Mouse (Mus musculus): ENCODE results near the gene Arid2. TPM values are rescaled to one million over a fixed set of nuclear protein-coding genes. Genes with fewer than 3 reads are reported as not detected.

Arid2 gene
- total RNA-seq, 4 experiments from 2014 or later = 28.3 to 35.3 (median 31.5) TPM

GRCm38 (mm10) chr15:96344591-96345285, 57.4 kb downstream of the Arid2 start:
- DNase-seq (ENCODE audit: low spot score in 2 of 2) = no peak

DNA sequence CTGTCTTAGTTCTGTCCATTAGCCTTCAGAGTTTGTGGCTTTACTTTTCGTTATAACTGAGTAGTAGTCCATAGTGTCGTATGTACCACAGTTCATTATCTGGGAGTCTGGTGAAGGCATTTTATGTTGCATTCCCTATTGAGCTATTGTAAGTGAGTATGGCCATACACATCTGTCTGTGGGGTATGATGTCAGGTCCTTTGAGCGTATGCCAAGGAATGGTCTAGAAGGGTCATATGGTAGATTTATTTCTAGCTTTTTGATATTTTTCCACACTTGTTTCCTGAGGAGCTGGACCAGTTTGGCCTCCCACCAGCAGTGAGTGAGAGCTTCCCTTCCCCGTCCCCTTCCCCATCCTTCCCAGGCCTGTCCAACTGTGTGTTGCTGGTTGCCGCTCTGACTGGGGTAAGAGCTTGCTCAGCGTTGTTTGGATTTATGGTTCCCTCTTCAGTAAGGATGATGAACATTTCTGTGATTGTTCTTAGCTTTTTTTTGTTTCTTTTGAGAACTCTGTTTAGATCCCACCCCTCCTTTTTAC, 58.1 kb downstream of the Arid2 start:
- no peak for DNase-seq (ENCODE audit: low spot score in 2 of 2)

- no peak for DNase-seq (ENCODE audit: low spot score in 2 of 2)
Observed at GRCm38 (mm10) chr15:96351432-96351831, 64.1 kb downstream of the Arid2 start.

DNA sequence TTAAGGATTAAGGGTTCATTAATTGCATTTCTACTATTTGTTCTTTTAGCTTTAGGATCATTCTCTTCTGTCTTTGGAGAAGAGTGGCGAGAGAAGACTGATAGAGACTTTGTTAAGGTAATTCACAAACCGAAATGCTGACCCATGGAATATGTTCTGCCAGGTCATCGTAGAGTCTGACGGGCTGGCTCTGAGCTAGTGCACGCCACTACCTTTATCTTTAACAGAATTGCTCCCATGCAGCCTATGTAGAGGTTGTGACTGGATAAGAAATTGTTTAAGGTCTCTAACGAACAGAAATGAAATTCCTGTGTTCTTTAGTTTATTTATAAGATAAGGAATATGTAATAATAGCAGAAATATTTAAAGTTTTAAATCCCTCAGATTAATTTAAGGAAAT, 71.6 kb downstream of the Arid2 start:
- no peak for DNase-seq (ENCODE audit: low spot score in 2 of 2)

DNA sequence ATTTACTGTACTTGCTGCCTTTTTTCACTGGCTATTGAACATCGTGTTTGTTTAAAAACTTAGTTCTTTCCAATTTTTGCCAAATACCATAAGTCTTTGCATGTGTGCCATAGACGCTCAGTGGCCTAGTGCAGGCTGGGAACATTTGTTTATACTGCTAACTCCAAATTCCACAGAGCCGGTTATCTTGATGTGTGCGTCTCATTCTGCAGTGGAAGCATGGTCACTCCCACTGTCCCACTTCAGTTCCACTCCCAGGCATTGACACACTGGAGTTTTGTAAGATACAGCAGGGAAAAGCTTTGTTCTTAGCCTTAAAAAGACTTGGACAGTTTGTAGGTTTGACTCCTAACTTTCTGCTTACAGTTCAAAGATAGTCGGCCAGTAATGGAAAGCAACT, 73.3 kb downstream of the Arid2 start:
- no peak for DNase-seq (ENCODE audit: low spot score in 2 of 2)

DNA sequence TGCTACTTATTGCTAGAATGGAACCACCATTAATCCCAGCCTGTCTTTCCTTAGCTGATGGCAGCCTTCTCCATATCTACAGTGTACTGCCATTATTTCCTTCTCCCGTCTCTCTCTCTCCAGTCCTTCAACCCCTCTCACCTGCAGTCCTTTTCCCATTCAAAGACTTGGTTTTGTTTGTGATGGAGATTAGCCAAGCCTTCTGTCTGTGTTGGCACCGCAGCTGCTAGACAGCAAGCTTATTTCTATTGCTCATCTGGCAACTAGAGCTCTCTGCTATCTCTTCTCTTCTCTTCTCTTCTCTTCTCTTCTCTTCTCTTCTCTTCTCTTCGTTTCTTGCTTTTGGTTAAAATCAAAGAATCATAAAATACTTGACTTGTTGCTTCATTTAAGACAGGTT, 78.0 kb downstream of the Arid2 start:
- DNase-seq (ENCODE audit: low spot score in 2 of 2) = no peak

DNA sequence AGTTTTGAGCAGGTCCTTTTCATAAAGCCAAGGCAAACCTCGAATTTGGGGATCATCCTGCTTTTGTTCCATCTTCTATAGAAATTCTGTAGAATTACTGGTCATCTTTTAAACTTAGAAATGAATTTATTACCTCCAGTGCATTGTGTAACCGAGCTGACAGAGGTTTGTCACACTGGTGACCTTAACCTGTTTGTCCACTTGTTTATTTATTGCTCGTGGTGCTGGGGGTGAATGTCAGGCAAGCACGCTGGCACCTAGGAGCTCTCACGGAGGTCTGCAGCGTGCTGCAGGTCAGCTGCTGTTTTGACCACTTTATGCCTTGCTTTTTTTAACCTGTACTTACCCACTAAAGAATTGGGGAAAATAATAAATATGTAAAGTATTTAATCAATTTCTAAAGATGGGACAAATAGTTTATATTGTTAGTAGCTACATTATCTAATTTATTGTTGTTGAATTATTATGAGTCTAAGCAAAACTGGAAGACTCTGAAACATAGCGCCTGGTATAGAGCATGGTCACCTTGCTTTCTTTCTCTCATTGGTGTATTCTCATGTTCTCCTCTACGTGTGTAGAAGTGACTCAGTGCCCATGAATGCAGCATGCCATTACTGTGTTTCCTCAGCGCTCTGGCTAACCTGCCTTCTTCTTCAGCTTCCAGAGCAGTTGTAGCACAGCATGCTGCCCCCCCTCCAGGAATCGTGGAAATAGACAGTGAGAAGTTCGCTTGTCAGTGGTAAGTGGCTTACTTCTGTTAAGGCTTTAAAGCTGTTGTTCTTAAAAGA, 79.1 kb downstream of the Arid2 start:
- DNase-seq (ENCODE audit: low spot score in 2 of 2) = no peak

DNA sequence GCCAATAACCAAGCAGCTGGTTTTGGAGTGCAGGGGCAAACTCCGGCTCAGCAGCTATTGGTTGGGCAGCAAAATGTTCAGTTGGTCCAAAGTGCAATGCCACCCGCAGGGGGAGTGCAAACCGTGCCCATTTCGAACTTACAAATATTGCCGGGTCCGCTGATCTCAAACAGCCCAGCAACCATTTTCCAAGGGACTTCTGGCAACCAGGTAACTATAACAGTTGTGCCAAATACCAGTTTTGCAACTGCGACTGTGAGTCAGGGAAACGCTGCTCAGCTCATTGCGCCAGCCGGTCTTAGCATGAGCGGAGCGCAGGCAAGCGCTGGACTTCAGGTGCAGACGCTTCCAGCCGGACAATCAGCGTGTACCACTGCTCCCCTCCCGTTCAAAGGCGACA, 84.0 kb downstream of the Arid2 start:
- no peak for DNase-seq (ENCODE audit: low spot score in 2 of 2)

GRCm38 (mm10) chr15:96372628-96373027, 85.3 kb downstream of the Arid2 start:
- no peak for DNase-seq (ENCODE audit: low spot score in 2 of 2)

DNA sequence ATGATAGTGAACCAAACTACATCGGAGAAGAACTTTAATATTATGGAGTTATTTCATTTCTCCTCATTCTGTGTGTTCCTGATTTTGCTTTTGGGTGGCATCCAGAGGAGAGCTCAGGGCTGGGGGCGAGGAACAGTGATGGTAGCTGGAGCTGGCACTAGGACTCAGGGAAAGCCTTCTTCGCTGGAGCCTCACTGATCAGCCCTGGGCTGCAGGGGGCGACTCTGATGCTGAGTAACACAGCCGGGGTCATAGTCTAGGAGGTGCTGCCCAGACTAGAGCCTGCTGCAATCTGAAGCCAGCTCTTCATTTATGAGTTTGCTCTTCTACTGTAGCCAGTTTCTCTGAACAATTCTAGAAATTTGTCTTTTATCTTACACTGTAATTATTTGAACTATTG, 85.8 kb downstream of the Arid2 start:
- DNase-seq (ENCODE audit: low spot score in 2 of 2) = no peak

GRCm38 (mm10) chr15:96376214-96376613, 88.9 kb downstream of the Arid2 start:
- no peak for DNase-seq (ENCODE audit: low spot score in 2 of 2)

- no peak for DNase-seq (ENCODE audit: low spot score in 2 of 2)
Observed at GRCm38 (mm10) chr15:96377263-96377662, 89.9 kb downstream of the Arid2 start.

DNA sequence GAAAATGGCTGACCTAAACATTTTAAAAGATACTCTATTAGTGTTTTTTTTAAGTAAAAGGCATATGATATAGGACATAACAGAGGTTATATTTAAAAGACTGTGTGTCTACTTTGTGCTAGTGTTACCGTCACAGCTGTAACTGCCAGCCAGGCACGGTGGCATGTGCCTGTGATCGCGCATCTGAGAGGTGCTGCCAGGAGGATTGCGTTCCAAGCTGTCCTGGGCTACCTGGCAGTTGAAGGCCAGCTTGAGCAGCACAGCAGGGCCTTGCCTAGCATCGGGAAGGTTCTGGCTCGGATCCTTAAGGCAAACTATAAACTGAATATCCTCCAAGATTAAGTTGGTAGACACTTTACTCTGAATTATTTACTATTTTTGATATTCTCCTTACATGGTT, 90.4 kb downstream of the Arid2 start:
- DNase-seq (ENCODE audit: low spot score in 2 of 2) = no peak

GRCm38 (mm10) chr15:96382223-96382622, 94.9 kb downstream of the Arid2 start:
- no peak for DNase-seq (ENCODE audit: low spot score in 2 of 2)

- no peak for DNase-seq (ENCODE audit: low spot score in 2 of 2)
Observed at GRCm38 (mm10) chr15:96388565-96388964, 101.2 kb downstream of the Arid2 start.

DNA sequence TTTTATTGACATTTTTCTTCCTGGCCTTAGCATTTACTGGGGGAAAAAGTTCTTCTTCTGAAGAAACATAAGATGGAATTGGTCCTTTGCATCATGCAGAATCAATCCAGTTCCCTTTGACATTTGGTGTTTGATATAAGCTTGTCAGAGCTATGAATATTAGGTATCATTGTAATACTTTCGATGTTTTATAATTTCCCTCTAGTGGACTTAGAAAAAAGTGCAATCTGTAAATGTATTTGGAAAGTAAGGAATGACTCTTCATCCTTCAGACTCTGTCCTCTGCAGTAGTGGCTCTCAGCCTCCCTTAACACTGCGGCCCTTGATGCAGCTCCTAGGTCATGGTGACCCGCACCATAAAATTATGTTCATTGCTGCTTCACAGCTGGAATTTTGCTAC, 105.6 kb downstream of the Arid2 start:
- no peak for DNase-seq (ENCODE audit: low spot score in 2 of 2)

- no peak for DNase-seq (ENCODE audit: low spot score in 2 of 2)
Observed at GRCm38 (mm10) chr15:96395071-96395470, 107.8 kb downstream of the Arid2 start.

- no peak for DNase-seq (ENCODE audit: low spot score in 2 of 2)
Observed at GRCm38 (mm10) chr15:96396641-96397344, 109.5 kb downstream of the Arid2 start.

DNA sequence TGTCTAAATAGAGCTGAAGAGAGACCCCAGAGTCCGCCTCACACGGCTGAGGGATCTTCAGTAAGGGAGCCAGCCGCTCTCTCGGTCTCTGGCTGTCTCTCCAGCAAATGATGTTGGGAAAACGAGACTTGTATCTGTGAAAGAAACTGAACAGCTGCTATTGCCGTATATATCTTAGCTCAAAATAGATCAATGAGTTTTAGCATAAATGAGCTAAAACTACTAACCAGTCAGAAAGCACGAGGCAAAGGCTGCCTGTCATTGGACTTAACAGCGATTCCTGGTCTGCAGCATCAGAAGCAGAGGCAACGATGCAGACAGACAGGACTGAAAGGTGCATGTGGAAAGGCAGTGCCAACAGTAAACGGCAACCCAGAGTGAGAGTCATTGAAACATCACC, 111.0 kb downstream of the Arid2 start:
- DNase-seq (ENCODE audit: low spot score in 2 of 2) = no peak

- peak in 1 of 2 experiments; percentile 26 for DNase-seq (ENCODE audit: low spot score in 2 of 2)
Observed at GRCm38 (mm10) chr15:96405548-96405947, 118.2 kb downstream of the Arid2 start.

DNA sequence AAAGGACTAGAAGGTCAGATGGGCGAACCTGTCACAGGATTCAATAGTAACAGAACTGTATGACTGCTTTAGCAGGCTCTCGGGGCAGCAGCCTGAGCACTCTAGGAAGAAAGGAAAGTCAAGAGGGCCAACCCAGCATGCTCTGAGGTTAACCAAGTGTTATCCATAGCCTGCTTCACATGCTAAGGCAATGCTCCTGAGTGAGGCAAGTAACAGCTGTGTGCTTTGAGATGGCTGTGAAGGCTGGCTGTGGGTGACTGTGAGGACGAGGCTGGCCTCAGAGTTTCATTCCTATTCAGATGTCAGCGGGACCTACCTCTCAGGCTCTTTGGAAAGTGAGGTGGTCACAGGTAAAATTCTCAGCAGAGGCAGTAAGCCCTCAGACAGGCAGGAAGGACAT, 118.9 kb downstream of the Arid2 start:
- no peak for DNase-seq (ENCODE audit: low spot score in 2 of 2)

DNA sequence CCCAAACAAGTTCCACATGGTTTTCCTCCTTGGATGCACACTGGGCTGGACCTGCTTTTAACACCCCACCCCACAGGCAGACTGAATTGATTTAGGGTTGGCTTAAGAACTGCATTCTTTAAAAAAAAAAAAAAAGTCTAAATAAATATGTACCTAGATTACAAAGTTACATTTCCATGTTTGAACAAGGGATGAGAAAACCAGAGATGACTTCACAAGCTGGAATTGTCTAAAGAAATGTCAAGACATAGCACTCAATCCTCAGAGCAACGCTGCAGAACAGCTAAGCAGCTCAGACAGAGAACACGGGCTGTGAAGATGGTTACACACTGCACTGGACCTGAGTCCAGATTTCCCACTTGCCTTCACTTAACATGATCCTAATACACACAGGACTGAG, 119.8 kb downstream of the Arid2 start:
- DNase-seq (ENCODE audit: low spot score in 2 of 2) = no peak
